Mouse (Mus musculus): ENCODE data around the gene AF366264. TPM values are rescaled to one million over a fixed set of nuclear protein-coding genes. Genes with fewer than 3 reads are reported as not detected.

AF366264 gene
- polyA plus RNA-seq (2014; fragmentation: Illumina TruSeq; extraction: RNeasy Lipid Tissue Mini Kit (QIAGEN cat#74804); ENCODE audit: low read depth, low replicate concordance), result 0.53 TPM

GRCm38 (mm10) chr8:13838289-13838688 lies at the start of gene AF366264:
AF366264 (minus strand) TSS chr8:13838389.

GRCm38 (mm10) chr8:13785250-13785763 lies 52.9 kb downstream of the AF366264 start, which contains the start of gene Upf3a:
Upf3a (plus strand) TSS chr8:13785615.

Other genes with a start within 250 kb of the AF366264 start
- 36.6 TPM for gene Rasa3, start 160.8 kb downstream of the AF366264 start, polyA plus RNA-seq (2014; fragmentation: Illumina TruSeq; extraction: RNeasy Lipid Tissue Mini Kit (QIAGEN cat#74804); ENCODE audit: low read depth, low replicate concordance)
- 1.4 TPM for gene Cfap97d2, start 132.5 kb downstream of the AF366264 start, polyA plus RNA-seq (2014; fragmentation: Illumina TruSeq; extraction: RNeasy Lipid Tissue Mini Kit (QIAGEN cat#74804); ENCODE audit: low read depth, low replicate concordance)
- gene Cdc16, start 80.7 kb downstream of the AF366264 start, polyA plus RNA-seq (2014; fragmentation: Illumina TruSeq; extraction: RNeasy Lipid Tissue Mini Kit (QIAGEN cat#74804); ENCODE audit: low read depth, low replicate concordance), result 41.6 TPM
- 26.3 TPM for gene Upf3a, start 52.8 kb downstream of the AF366264 start, polyA plus RNA-seq (2014; fragmentation: Illumina TruSeq; extraction: RNeasy Lipid Tissue Mini Kit (QIAGEN cat#74804); ENCODE audit: low read depth, low replicate concordance)
- 13.1 TPM for gene Champ1, start 31.3 kb upstream of the AF366264 start, polyA plus RNA-seq (2014; fragmentation: Illumina TruSeq; extraction: RNeasy Lipid Tissue Mini Kit (QIAGEN cat#74804); ENCODE audit: low read depth, low replicate concordance)
- 25.5 TPM for gene Coprs, start 51.9 kb upstream of the AF366264 start, polyA plus RNA-seq (2014; fragmentation: Illumina TruSeq; extraction: RNeasy Lipid Tissue Mini Kit (QIAGEN cat#74804); ENCODE audit: low read depth, low replicate concordance)

All from adipose tissue, adult 10 weeks (tissue).